Comparison of ENCODE assay signal across 8 mouse cellular contexts in genomic region chr15:81810671-81811598, GRCm38 (mm10). TPM values are rescaled to one million over a fixed set of nuclear protein-coding genes. Genes with fewer than 3 reads are reported as not detected.
DNase-seq lines count a peak whose midpoint lies in the region; ATAC-seq lines count a peak whose summit lies in the region.

No protein-coding gene starts in this region.

- H3K27ac ChIP-seq in heart, embryonic 10.5 days, result peak overlapping the region; percentile 93
- peak overlapping the region; percentile 94 for H3K27ac ChIP-seq in kidney, embryonic 15.5 days

- peaks cover 38% of the 10 kb centered on the region for H3K4me1 ChIP-seq in heart, embryonic 10.5 days
- H3K4me1 ChIP-seq in kidney, embryonic 15.5 days, result peaks cover 40% of the 10 kb centered on the region

- H3K9ac ChIP-seq in kidney, embryonic 15.5 days, result peak overlapping the region; percentile 73

- no peaks in the 10 kb centered on the region for H3K27me3 ChIP-seq in heart, embryonic 10.5 days (ENCODE audit: insufficient read depth, poor library complexity, severe bottlenecking)
- no peaks in the 10 kb centered on the region for H3K27me3 ChIP-seq in kidney, embryonic 15.5 days

- under 1% methylated on average over 87 of the region's 89 CpGs for WGBS in heart, embryonic 10.5 days
- under 1% methylated on average over 87 of the region's 89 CpGs for WGBS in kidney, embryonic 15.5 days

- H3K4me3 ChIP-seq in heart, embryonic 10.5 days, result peak overlapping the region; percentile 89
- peak overlapping the region; percentile 78 for H3K4me3 ChIP-seq in kidney, embryonic 15.5 days (replicated peaks)

- peaks cover 15% of the 10 kb centered on the region for H3K36me3 ChIP-seq in heart, embryonic 10.5 days
- peaks cover 11% of the 10 kb centered on the region for H3K36me3 ChIP-seq in kidney, embryonic 15.5 days

- H3K4me2 ChIP-seq in kidney, embryonic 15.5 days, result peak overlapping the region; percentile 91

- peak; percentile 93 for ATAC-seq in erythroblast, adult 5-6 weeks (replicated peaks; ENCODE audit: low FRiP score, poor library complexity, severe bottlenecking)
- ATAC-seq in kidney, embryonic 15.5 days (replicated peaks; ENCODE audit: low FRiP score), result peak; percentile 98
- peak; percentile 89 for ATAC-seq in monocyte, adult 5-6 weeks (replicated peaks; ENCODE audit: insufficient number of reproducible peaks, low FRiP score, low TSS enrichment, poor library complexity, severe bottlenecking)

- H3K9me3 ChIP-seq in heart, embryonic 10.5 days, result no peaks in the 10 kb centered on the region
- H3K9me3 ChIP-seq in kidney, embryonic 15.5 days (replicated peaks), result no peaks in the 10 kb centered on the region

- peak; percentile 97 to 98 for DNase-seq in B cell, adult 2 months
- DNase-seq in brain, adult 2 months (ENCODE audit: low read depth, low spot score), result peak; percentile 100
- peak; percentile 99 for DNase-seq in heart, embryonic 10.5 days (ENCODE audit: low spot score)
- peak; percentile 99 for DNase-seq in liver
- DNase-seq in spleen, postnatal 4 days (ENCODE audit: low spot score in 2 of 2), result peak; percentile 97 to 98

RNA-seq across cellular contexts. Expression of gene Tef, which starts 8.7 kb away (rescaled TPM):
- 0.38 and 2.3 TPM in 2 replicates for total RNA-seq in erythroblast, adult 5-6 weeks (2015; ENCODE audit: low replicate concordance)
- total RNA-seq in erythroblast, adult 5-6 weeks (2017; ENCODE audit: low replicate concordance), result 0.98 and 2.0 TPM in 2 replicates
- polyA plus RNA-seq in heart, embryonic 10.5 days (2016; fragmentation: Nextera tagmentation; extraction: Ambion mirVana), result 17.3 and 20.2 TPM in 2 replicates
- polyA plus RNA-seq in kidney, embryonic 15.5 days (2015; fragmentation: Nextera tagmentation; extraction: Ambion mirVana), result 23.9 and 26.5 TPM in 2 replicates
- 44.4 to 60.3 TPM (median 52.9 TPM) in 3 replicates for total RNA-seq in monocyte, adult 5-6 weeks (2017)

RNA-seq across cellular contexts. Expression of gene Tob2, which starts 47.7 kb away (rescaled TPM):
- 6.3 and 9.6 TPM in 2 replicates for total RNA-seq in erythroblast, adult 5-6 weeks (2015; ENCODE audit: low replicate concordance)
- total RNA-seq in erythroblast, adult 5-6 weeks (2017; ENCODE audit: low replicate concordance), result 5.3 and 7.2 TPM in 2 replicates
- polyA plus RNA-seq in heart, embryonic 10.5 days (2016; fragmentation: Nextera tagmentation; extraction: Ambion mirVana), result 13.0 and 15.6 TPM in 2 replicates
- 28.2 and 29.3 TPM in 2 replicates for polyA plus RNA-seq in kidney, embryonic 15.5 days (2015; fragmentation: Nextera tagmentation; extraction: Ambion mirVana)
- total RNA-seq in monocyte, adult 5-6 weeks (2017), result 27.1 to 48.1 TPM (median 29.4 TPM) in 3 replicates

Comparison
In these comparisons a context has a peak if more than half of its experiments do, and no peak if none do; other contexts are left out.
1. Peak in every context shown above with its lines: DNase-seq, ATAC-seq, H3K4me3 ChIP-seq and H3K27ac ChIP-seq.
2. RNA of gene Tef, which starts 8.7 kb away (total RNA-seq): 44.4 to 60.3 TPM in monocyte, adult 5-6 weeks; 0.38 to 2.3 TPM in erythroblast, adult 5-6 weeks; every median in the first group is over 10 times any median in the second.